Mouse (Mus musculus): ENCODE measurements around the gene Arhgef9.

DNA sequence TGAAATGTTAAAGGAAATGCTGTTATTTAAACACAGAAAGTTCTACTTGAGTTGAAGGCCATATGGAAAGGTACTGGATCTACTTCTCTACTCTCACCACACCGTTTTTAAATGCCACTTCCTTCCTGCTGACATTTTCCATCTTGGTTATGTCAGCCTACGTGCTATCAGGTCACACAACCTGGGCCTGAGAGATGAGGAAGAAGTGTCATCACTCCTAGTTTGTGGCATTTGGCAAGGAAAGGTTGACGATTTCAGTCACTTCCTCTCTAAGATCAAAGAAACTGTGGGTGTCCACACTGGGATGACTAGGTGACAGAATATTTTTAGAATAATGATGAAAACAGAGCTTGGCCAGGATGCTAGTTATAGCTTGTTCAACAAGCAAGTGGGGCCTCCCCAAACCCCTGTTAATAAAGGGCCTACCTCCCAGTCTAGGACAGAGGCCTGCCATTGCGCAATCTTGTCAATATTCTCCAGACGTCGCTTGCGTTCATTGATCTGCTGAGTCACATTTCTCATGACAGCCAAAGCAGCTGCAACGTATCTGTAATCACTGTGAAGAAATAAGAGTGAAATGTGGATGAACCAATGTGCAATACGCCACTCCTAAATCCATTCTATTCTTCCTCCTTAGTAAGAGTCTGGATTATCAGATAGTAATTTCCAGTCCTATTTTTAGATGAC is 119.5 kb downstream of the Arhgef9 start:
- no peak for TF ChIP-seq GATA1 (IDR thresholded peaks at IDR 0.05; ENCODE audit: borderline replicate concordance, low read length)
- TF ChIP-seq FLI1 (IDR thresholded peaks at IDR 0.05; ENCODE audit: low read length), result no peak
